Mouse (Mus musculus) embryo, embryonic 10 days (tissue): ENCODE data around the gene Bcas3.
A peak's percentile ranks its signal among the peaks of the same experiment; 100 is the strongest.

Source experiments
- DNase-seq: peaks from one replicate; pipeline ENCODE4 v3.0.0-alpha.2; 2015; ENCODE audit warnings: low spot score

The Bcas3 gene

GRCm38 (mm10) chr11:85379091-85379490 lies 26.1 kb downstream of the Bcas3 start:
- DNase-seq = no peak

GRCm38 (mm10) chr11:85380046-85380445 lies 27.1 kb downstream of the Bcas3 start:
- DNase-seq = no peak

- peak; percentile 89 for DNase-seq
Measured at GRCm38 (mm10) chr11:85382055-85382454, 29.1 kb downstream of the Bcas3 start.

- no peak for DNase-seq
Measured at GRCm38 (mm10) chr11:85383975-85384821, 31.2 kb downstream of the Bcas3 start.

DNA sequence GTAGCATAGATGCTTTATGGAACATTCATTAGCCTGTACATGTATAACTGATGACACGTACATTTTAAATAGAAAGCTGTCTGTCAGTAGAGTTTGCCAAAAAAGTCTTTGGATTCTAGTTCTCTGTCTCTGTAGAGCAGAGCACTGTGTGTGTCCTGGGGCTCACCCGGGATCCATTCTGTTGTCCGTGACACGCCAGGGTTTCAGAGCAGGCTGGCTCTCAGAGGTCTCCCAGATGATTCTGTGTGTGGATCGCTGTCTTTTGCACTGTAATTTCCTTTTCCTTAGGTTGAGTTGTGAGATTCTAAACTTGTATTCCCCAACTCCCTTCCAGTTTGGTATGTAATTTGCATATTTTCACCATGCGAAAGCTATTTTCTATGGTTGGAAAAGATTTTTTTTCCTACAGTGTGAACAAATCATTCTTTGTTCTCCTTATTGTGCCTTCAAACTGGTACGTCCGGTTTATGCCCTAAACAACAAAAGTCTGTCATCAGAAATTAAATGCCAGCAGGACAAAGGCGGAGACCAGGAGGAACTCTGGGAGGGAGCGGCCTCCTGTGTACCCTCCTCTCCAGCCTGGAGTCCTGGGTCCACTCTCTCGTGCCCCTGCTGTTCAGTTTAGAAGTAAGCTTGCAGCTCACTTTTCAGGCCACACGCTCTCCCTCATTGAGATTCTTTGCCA lies 39.4 kb downstream of the Bcas3 start:
- peak; percentile 62 for DNase-seq

DNA sequence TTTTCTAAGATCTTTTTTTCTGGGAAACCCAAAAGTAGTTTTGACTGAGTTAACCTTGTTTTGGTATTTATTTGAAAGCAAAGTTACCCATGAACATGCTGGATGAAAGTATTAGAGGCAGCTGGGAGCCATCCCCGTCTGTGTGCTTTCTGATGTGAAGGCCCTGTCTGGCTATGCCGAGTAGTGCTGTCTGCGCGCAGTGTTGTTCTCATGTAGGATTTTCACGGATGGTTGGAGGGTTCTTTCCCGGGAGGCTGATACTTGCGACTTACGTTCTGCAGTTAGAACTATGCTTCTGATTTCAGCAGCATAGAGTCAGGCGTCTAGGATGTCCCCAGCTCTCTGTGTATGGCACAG lies 39.9 kb downstream of the Bcas3 start:
- no peak for DNase-seq

DNA sequence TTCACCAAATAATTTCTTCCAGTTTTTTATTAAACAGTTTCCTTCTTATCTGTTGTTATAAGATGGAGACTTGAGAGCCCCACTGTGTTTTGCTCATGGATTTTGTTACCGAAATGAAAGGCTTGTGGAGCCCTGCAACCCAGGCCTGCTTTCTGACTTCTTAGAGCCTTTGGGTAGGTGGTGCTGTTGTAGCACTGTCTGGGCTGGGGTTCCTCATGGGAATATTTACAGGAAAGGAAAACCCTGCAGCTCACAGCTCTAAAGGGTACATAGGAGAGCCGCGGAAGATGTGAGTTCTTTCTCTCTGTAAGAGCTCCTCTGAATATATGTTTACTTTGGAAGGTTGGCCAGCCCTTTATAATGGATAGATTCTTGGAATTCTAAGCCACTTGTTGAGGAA lies 41.0 kb downstream of the Bcas3 start:
- DNase-seq = peak; percentile 21

DNA sequence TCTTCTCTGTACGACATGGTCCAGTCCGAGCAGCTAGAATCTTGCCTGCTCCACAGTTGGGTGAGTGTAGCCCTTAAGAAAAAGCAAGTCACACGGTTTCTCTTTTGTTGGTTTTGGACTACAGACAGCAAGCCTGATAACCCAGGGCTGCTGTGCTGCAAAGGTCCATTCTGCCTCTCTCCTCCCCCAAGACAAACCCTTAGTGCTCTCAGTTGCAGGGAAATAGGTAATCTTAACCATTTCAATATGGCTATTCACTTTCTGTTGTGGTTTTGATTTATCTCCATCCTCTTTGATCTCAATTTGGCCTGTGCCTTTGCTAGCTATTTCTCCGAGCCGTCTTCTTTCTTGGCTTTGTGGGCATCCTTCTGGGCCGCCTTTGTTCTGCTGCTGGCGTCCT lies 42.4 kb downstream of the Bcas3 start:
- no peak for DNase-seq

GRCm38 (mm10) chr11:85406531-85406930 lies 53.6 kb downstream of the Bcas3 start:
- DNase-seq = no peak

GRCm38 (mm10) chr11:85407700-85408099 lies 54.7 kb downstream of the Bcas3 start:
- no peak for DNase-seq

DNA sequence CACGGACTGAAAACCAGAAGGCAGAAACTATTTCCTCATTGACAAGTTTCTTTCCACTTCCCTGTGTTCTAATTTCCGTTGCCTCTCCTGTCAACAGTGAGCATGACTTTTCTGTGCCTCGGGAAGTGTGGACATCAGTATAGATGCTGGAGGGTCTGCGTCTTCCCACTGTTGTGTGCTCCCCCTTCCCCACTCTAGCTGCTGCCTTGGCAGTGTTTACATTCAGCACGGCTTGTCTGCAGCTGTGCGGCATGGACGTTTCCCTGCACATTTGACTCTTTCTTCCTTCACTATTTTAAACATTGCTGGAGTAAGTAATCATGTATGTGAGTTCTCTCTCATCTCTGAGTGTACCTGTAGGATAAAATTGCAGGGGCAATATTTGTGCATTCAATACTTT lies 59.4 kb downstream of the Bcas3 start:
- DNase-seq = no peak

DNA sequence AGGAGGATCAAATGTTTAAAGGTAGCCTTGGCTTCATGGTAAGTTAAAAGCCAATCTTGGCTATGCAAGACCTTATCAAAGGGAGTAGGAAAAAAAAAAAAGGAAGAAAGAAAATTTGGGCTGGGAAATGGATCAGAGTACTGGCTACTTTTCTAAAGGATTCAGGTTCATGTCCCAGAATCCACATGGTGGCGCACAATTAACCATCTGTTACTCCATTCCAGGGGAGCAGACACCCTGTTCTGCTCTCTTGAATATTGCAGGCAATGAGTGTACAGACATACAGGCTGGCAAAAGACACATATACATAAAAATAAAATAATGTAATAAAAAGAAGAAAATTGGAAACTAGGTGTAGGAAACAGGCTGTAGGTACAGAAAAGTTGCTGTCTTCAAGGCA lies 61.5 kb downstream of the Bcas3 start:
- no peak for DNase-seq

GRCm38 (mm10) chr11:85427353-85427752 lies 74.4 kb downstream of the Bcas3 start:
- no peak for DNase-seq

DNA sequence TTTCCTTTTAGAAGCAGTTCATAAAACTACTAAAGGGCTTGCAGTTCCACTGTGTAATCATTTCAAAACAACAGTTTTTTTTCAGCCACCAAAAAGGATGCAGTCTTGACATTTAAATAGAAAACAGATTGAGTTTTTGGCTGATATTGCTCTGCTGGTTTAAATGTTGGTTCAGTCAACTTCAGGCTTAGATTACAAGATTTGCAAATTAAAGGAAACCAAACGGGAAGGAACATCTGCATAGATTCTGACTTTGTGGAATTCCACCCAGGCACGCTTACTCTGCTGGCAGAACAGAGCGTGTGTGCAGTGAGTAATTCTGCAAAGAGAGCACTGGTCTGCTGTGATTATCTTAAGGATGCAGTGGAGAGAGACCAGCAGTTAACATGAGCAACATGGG lies 75.3 kb downstream of the Bcas3 start:
- DNase-seq = no peak

GRCm38 (mm10) chr11:85430743-85431448 lies 77.9 kb downstream of the Bcas3 start:
- peak; percentile 34 for DNase-seq

- no peak for DNase-seq
Measured at GRCm38 (mm10) chr11:85447375-85447774, 94.4 kb downstream of the Bcas3 start.

GRCm38 (mm10) chr11:85453598-85454304 lies 100.8 kb downstream of the Bcas3 start:
- no peak for DNase-seq

GRCm38 (mm10) chr11:85454305-85454682 lies 101.3 kb downstream of the Bcas3 start:
- DNase-seq = no peak

- no peak for DNase-seq
Measured at GRCm38 (mm10) chr11:85461536-85461935, 108.6 kb downstream of the Bcas3 start.

DNA sequence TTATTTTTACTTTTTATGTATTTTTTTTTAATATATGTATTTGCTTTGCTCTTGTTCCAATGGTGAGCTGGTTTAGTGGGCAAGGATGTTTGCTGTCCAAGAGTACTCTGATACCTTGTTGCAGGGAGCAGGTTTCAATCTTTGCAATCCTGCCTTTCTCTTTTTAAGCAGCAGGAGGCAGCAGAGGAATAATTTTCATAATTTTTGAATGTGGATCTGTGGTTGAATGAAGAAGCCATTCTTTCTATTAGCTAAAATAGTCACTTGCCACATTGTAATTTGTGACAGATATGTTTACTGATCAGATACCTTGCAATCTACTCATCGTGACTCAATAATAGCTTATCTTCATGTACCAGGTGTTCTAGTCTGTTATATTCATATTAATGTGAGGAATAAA lies 116.6 kb downstream of the Bcas3 start:
- no peak for DNase-seq

- no peak for DNase-seq
Measured at GRCm38 (mm10) chr11:85470508-85470907, 117.5 kb downstream of the Bcas3 start.

DNA sequence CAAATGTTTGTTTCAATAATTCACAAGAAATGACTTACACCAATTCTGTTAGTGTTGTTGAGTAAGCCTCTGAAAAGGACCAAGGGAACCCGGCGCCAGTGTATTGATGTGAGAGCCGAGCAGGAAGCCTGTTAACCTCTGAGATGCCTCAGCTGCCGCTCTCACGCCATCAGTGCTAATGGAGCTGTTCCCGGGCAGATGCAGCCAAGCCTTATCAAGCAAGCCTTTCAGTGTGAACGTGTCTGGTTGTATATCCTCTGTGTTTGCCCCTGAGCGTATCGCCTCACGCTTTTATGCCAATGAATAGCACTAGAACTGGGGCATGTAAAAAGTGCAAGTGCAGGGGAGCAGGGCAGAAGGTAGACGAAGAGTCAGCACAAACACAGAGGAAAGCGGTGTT lies 121.4 kb downstream of the Bcas3 start:
- DNase-seq = peak; percentile 51
